Mouse (Mus musculus) myocyte (in vitro differentiated cells): ENCODE data around the gene Fgfr4.
"Not testable (repeated sequence)": the region's sequence is repeated elsewhere in the genome, so short reads cannot be mapped to it uniquely, and the experiment has no call there.

Experiments used
- MAX ChIP-seq: IDR thresholded peaks from one replicate; pipeline ENCODE4 v1.6.1; 2011; ENCODE audit warnings: low read depth, mild to moderate bottlenecking, control low read depth
- MYOG ChIP-seq, 3 experiments: IDR thresholded peaks; one replicate each; pipeline ENCODE4 v1.6.1; 2011; ENCODE audit warnings: control low read depth in 2 of 3, low read depth in 2 of 3, mild to moderate bottlenecking in 2 of 3; ENCODE audit not compliant: insufficient read length in 2 of 3, control insufficient read depth in 1 of 3, insufficient read depth in 1 of 3
- POLR2A ChIP-seq: IDR thresholded peaks from one replicate; pipeline ENCODE4 v1.6.1; 2011; ENCODE audit warnings: low read depth, mild to moderate bottlenecking, control low read depth, moderate library complexity; ENCODE audit not compliant: insufficient read length
- POLR2AphosphoS2 ChIP-seq: IDR thresholded peaks from one replicate; pipeline ENCODE4 v1.6.1; 2011; ENCODE audit warnings: low read depth, control low read depth; ENCODE audit not compliant: insufficient read length
- USF1 ChIP-seq: IDR thresholded peaks from one replicate; pipeline ENCODE4 v1.6.1; 2011; ENCODE audit warnings: low read depth, mild to moderate bottlenecking, control low read depth, moderate library complexity

DNA sequence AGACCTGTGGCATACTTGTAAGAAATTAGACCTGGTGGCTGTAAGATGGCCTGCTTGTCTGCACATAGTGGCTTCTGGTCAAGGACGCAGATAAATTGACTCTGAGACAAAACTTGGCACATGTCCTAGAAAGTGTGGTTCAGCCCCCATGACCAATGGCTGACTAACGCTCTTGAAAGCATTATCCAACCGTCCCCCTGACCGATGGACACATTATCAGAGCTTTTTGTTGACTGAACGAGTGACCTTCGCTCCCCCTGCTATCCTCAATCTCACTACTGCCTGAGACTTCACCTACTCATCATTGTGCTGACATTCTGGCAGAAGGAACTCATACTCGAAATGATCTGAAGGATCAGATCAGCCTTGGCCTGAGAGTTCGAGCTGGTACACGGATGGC lies 34.6 kb downstream of the Fgfr4 start:
- TF ChIP-seq POLR2AphosphoS2; POLR2A; USF1; MYOG (IDR thresholded peaks at IDR 0.05; ENCODE audit: control insufficient read depth in 1 of 3, insufficient read depth in 1 of 3, insufficient read length in 2 of 3, low read depth in 2 of 3); MAX: not testable (repeated sequence)
